Mouse (Mus musculus): ENCODE measurements around the gene Klhl26.

GRCm38 (mm10) chr8:70432991-70433536, 43.7 kb downstream of the Klhl26 start:
- TF ChIP-seq CTCF (conservative IDR thresholded peaks at IDR 0.05; ENCODE audit: insufficient read depth, insufficient read length, low read depth, low read length) (no peak), POLR2A (IDR thresholded peaks at IDR 0.05; ENCODE audit: low read depth, low read length) (no peak)
